Mouse (Mus musculus): ENCODE data around the gene Pyy. TPM values are rescaled to one million over a fixed set of nuclear protein-coding genes. Genes with fewer than 3 reads are reported as not detected.
A peak's percentile ranks its signal among the peaks of the same experiment; 100 is the strongest.

Gene Pyy
- polyA plus RNA-seq, 2 experiments: not detected

GRCm38 (mm10) chr11:102111576-102111975, 3.9 kb upstream of the Pyy start:
- Histone ChIP-seq H3K9me3 (ENCODE audit: control insufficient read depth, low read length) (no peaks in the 10 kb centered on the region), H3K4me2 (replicated peaks; ENCODE audit: low read depth, low read length, severe bottlenecking) (no peak overlapping the region)

GRCm38 (mm10) chr11:102106911-102107310, 721 bp downstream of the Pyy start:
- H3K4me2 ChIP-seq (replicated peaks; ENCODE audit: low read depth, low read length, severe bottlenecking): 0 out of 2 replicates have a peak overlapping the region, but pooled peaks have one; percentile 13
- 0 out of 2 replicates have a peak overlapping the region, but pooled peaks have one; percentile 5 for H3K4me3 ChIP-seq (replicated peaks; ENCODE audit: low read length)
- H3K9me3 ChIP-seq (ENCODE audit: control insufficient read depth, low read length): no peaks in the 10 kb centered on the region
- peaks cover 2% of the 10 kb centered on the region; the same call in 1 of the 2 replicates for H3K4me1 ChIP-seq (ENCODE audit: control insufficient read depth, insufficient read depth, low read length)
- H3K27ac ChIP-seq (replicated peaks; ENCODE audit: low read depth, low read length): no peak overlapping the region
- WGBS: 2% methylated on average over 16 of the region's 21 CpGs
- TF ChIP-seq POLR2A (IDR thresholded peaks at IDR 0.05; ENCODE audit: borderline replicate concordance, extremely low read depth, insufficient read depth, insufficient read length): no peak
- H3K36me3 ChIP-seq (ENCODE audit: control insufficient read depth, insufficient read depth, low read length): no peaks in the 10 kb centered on the region
- H3K9ac ChIP-seq (ENCODE audit: low read depth, low read length, severe bottlenecking): peak overlapping the region; percentile 7; the same call in 1 of the 2 replicates
- DNase-seq (ENCODE audit: low spot score) (no peak), ATAC-seq (ENCODE audit: low FRiP score, low read depth) (no peak)
- peaks cover 54% of the 10 kb centered on the region for H3K27me3 ChIP-seq (ENCODE audit: control insufficient read depth, insufficient read depth, low read length)

More at GRCm38 (mm10) chr11:102111576-102111975, 3.9 kb upstream of the Pyy start:
- 76% methylated on average over 5 of the region's 5 CpGs for WGBS
- no peak for TF ChIP-seq POLR2A (IDR thresholded peaks at IDR 0.05; ENCODE audit: borderline replicate concordance, extremely low read depth, insufficient read depth, insufficient read length)
- ATAC-seq (ENCODE audit: low FRiP score, low read depth) (no peak), DNase-seq (ENCODE audit: low spot score) (no peak)
- Histone ChIP-seq H3K27me3 (ENCODE audit: control insufficient read depth, insufficient read depth, low read length) (peaks cover 29% of the 10 kb centered on the region), H3K36me3 (ENCODE audit: control insufficient read depth, insufficient read depth, low read length) (no peaks in the 10 kb centered on the region), H3K27ac (replicated peaks; ENCODE audit: low read depth, low read length) (no peak overlapping the region), H3K4me3 (replicated peaks; ENCODE audit: low read length) (no peak overlapping the region), H3K9ac (ENCODE audit: low read depth, low read length, severe bottlenecking) (no peak overlapping the region), H3K4me1 (ENCODE audit: control insufficient read depth, insufficient read depth, low read length) (peaks cover 2% of the 10 kb centered on the region; the same call in 1 of the 2 replicates)

- Histone ChIP-seq H3K4me1 (ENCODE audit: control insufficient read depth, insufficient read depth, low read length) (peaks cover 2% of the 10 kb centered on the region; the same call in 1 of the 2 replicates), H3K4me2 (replicated peaks; ENCODE audit: low read depth, low read length, severe bottlenecking) (no peak overlapping the region), H3K9ac (ENCODE audit: low read depth, low read length, severe bottlenecking) (no peak overlapping the region), H3K36me3 (ENCODE audit: control insufficient read depth, insufficient read depth, low read length) (no peaks in the 10 kb centered on the region), H3K27me3 (ENCODE audit: control insufficient read depth, insufficient read depth, low read length) (peaks cover 37% of the 10 kb centered on the region), H3K27ac (replicated peaks; ENCODE audit: low read depth, low read length) (no peak overlapping the region), H3K9me3 (ENCODE audit: control insufficient read depth, low read length) (no peaks in the 10 kb centered on the region), H3K4me3 (replicated peaks; ENCODE audit: low read length) (no peak overlapping the region)
- ATAC-seq (ENCODE audit: low FRiP score, low read depth) (no peak; the same call in 1 of the 2 replicates), DNase-seq (ENCODE audit: low spot score) (peak; percentile 74)
- TF ChIP-seq POLR2A (IDR thresholded peaks at IDR 0.05; ENCODE audit: borderline replicate concordance, extremely low read depth, insufficient read depth, insufficient read length): no peak
- WGBS: 20% methylated on average over 17 of the region's 17 CpGs
Observed at GRCm38 (mm10) chr11:102102485-102103258, 5.0 kb downstream of the Pyy start.

DNA sequence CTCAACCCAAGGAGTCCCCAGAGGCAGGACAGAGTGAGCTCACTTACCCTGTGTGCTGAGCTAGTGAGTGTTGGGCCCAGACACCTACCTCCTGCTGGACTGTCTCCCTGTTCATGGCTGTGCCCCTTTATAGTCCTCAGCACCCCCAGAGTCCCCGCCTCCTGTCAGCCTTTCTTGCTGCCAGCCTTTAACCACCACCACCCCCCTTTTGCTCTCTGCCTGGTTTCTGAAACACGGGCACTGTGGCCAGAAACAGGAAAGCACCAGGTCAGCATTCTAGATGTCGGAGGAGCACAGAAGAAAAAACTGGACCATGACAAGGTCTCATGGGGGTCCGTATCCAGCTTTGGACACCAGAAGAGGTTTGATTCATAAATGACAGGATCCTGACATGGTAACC, 6.4 kb downstream of the Pyy start, which contains the start of gene Ppy:
Ppy (minus strand) TSS at position 101 of the 400 bp plus-strand sequence.
- no peak for ATAC-seq (ENCODE audit: low FRiP score, low read depth)
- H3K27me3 ChIP-seq (ENCODE audit: control insufficient read depth, insufficient read depth, low read length): peaks cover 22% of the 10 kb centered on the region
- WGBS: 80% methylated on average over 4 of the region's 4 CpGs
- H3K4me2 ChIP-seq (replicated peaks; ENCODE audit: low read depth, low read length, severe bottlenecking): no peak within 1 kb of the TSS
- no peak for DNase-seq (ENCODE audit: low spot score)
- H3K4me1 ChIP-seq (ENCODE audit: control insufficient read depth, insufficient read depth, low read length): 0 out of 2 replicates have a peak, but pooled peaks cover 2% of the 10 kb centered on the region
- H3K9ac ChIP-seq (ENCODE audit: low read depth, low read length, severe bottlenecking): no peak within 1 kb of the TSS
- no peaks in the 10 kb centered on the region for H3K9me3 ChIP-seq (ENCODE audit: control insufficient read depth, low read length)
- no peak for TF ChIP-seq POLR2A (IDR thresholded peaks at IDR 0.05; ENCODE audit: borderline replicate concordance, extremely low read depth, insufficient read depth, insufficient read length)
- no peak within 1 kb of the TSS for H3K4me3 ChIP-seq (replicated peaks; ENCODE audit: low read length)
- no peak within 1 kb of the TSS for H3K27ac ChIP-seq (replicated peaks; ENCODE audit: low read depth, low read length)
- no peaks in the 10 kb centered on the region for H3K36me3 ChIP-seq (ENCODE audit: control insufficient read depth, insufficient read depth, low read length)

DNA sequence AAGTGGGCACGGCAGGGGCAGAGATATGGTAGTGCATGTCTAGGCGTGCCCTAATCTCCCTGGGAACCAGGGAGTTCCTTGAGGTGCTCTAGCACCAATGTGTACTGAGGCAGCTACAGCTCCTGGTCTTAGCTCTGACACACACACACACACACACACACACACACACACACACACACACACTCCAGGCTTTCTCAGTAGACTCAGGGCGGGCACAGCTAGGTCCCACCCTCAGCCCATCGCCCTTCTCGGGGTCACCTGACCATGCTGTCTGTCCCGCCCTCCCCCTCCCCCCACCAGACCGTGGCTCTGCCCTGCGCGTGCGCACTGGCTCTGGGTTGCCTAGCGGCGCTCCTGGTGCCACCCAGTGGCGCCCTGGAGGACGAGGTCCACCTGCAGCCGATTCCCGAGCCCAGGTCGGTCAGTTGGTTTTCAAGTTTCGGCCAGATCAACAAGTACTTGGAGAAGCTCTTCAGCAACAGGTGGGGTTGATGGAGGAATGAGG, 10.7 kb downstream of the Pyy start:
- Histone ChIP-seq H3K36me3 (ENCODE audit: control insufficient read depth, insufficient read depth, low read length) (no peaks in the 10 kb centered on the region), H3K9ac (ENCODE audit: low read depth, low read length, severe bottlenecking) (peak overlapping the region; percentile 47; the same call in 1 of the 2 replicates), H3K27me3 (ENCODE audit: control insufficient read depth, insufficient read depth, low read length) (no peaks in the 10 kb centered on the region), H3K4me3 (replicated peaks; ENCODE audit: low read length) (peak overlapping the region; percentile 33), H3K4me1 (ENCODE audit: control insufficient read depth, insufficient read depth, low read length) (0 out of 2 replicates have a peak, but pooled peaks cover 2% of the 10 kb centered on the region), H3K9me3 (ENCODE audit: control insufficient read depth, low read length) (no peaks in the 10 kb centered on the region), H3K4me2 (replicated peaks; ENCODE audit: low read depth, low read length, severe bottlenecking) (peak overlapping the region; percentile 52), H3K27ac (replicated peaks; ENCODE audit: low read depth, low read length) (no peak overlapping the region)
- no peak for TF ChIP-seq POLR2A (IDR thresholded peaks at IDR 0.05; ENCODE audit: borderline replicate concordance, extremely low read depth, insufficient read depth, insufficient read length)
- 8% methylated on average over 12 of the region's 18 CpGs for WGBS
- DNase-seq (ENCODE audit: low spot score) (peak; percentile 83), ATAC-seq (ENCODE audit: low FRiP score, low read depth) (peak; percentile 86)
